Mouse (Mus musculus) testis, adult 2 months (tissue): ENCODE results near the gene Sf3b1. TPM values are rescaled to one million over a fixed set of nuclear protein-coding genes. Genes with fewer than 3 reads are reported as not detected.
A peak's percentile ranks its signal among the peaks of the same experiment; 100 is the strongest.

Experiments
- H3K27ac ChIP-seq: fragments of 200-500 bp; 2 replicates; pipeline ENCODE4 v1.5.1; 2012; ENCODE audit warnings: low read depth, low read length; ENCODE audit not compliant: control insufficient read depth, insufficient read depth
- H3K27me3 ChIP-seq: fragments of 200-500 bp; 2 replicates; pipeline ENCODE4 v1.6.1; 2012; ENCODE audit warnings: mild to moderate bottlenecking, low read length, moderate library complexity; ENCODE audit not compliant: control insufficient read depth, insufficient read depth
- H3K36me3 ChIP-seq: fragments of 200-500 bp; 2 replicates; pipeline ENCODE4 v1.6.1; 2012; ENCODE audit warnings: mild to moderate bottlenecking, low read length; ENCODE audit not compliant: control insufficient read depth, insufficient read depth
- H3K4me1 ChIP-seq: fragments of 200-500 bp; 2 replicates; pipeline ENCODE4 v1.6.1; 2012; ENCODE audit warnings: low read length; ENCODE audit not compliant: control insufficient read depth, insufficient read depth
- H3K4me3 ChIP-seq: fragments of 200-500 bp; 2 replicates; pipeline ENCODE4 v1.5.1; 2012; ENCODE audit warnings: low read depth, mild to moderate bottlenecking, low read length, moderate library complexity, mixed read lengths; ENCODE audit not compliant: control insufficient read depth
- CTCF ChIP-seq: fragments of 200-500 bp; IDR thresholded peaks from 2 replicates; pipeline ENCODE4 v1.5.1; 2012; ENCODE audit warnings: low read depth, mild to moderate bottlenecking, inconsistent platforms, low read length, moderate library complexity; ENCODE audit not compliant: control insufficient read depth, insufficient read depth, insufficient replicate concordance
- POLR2A ChIP-seq: fragments of 200-500 bp; IDR thresholded peaks from 2 replicates; pipeline ENCODE4 v1.6.1; 2012; ENCODE audit warnings: low read depth, mild to moderate bottlenecking, inconsistent platforms, low read length, moderate library complexity; ENCODE audit not compliant: control insufficient read depth
- polyA plus RNA-seq: library from polyadenylated mRNA; depleted of rRNA; stranded (reverse); fragments of >200 nt; gene quantifications from 2 replicates; pipeline ENCODE4 v1.2.3, GENCODE M21; 2012

The Sf3b1 gene
- polyA plus RNA-seq, 1 experiment: 27.6 TPM

GRCm38 (mm10) chr1:55042246-55042645 lies 15.0 kb upstream of the Sf3b1 start:
- H3K4me1 ChIP-seq: no peaks in the 10 kb centered on the region
- no peak overlapping the region for H3K27ac ChIP-seq
- TF ChIP-seq CTCF: no peak
- TF ChIP-seq POLR2A: no peak
- no peak overlapping the region for H3K4me3 ChIP-seq
- no peaks in the 10 kb centered on the region for H3K27me3 ChIP-seq
- no peaks in the 10 kb centered on the region for H3K36me3 ChIP-seq

- Histone ChIP-seq H3K36me3 (no peaks in the 10 kb centered on the region), H3K4me1 (no peaks in the 10 kb centered on the region), H3K4me3 (no peak overlapping the region), H3K27me3 (no peaks in the 10 kb centered on the region), H3K27ac (no peak overlapping the region)
- TF ChIP-seq CTCF (no peak), POLR2A (no peak)
Measured at GRCm38 (mm10) chr1:55041691-55042090, 14.4 kb upstream of the Sf3b1 start.

GRCm38 (mm10) chr1:55039944-55040343 lies 12.7 kb upstream of the Sf3b1 start:
- TF ChIP-seq CTCF: no peak
- TF ChIP-seq POLR2A: no peak
- no peak overlapping the region for H3K27ac ChIP-seq

GRCm38 (mm10) chr1:55031026-55031779 lies 3.9 kb upstream of the Sf3b1 start:
- TF ChIP-seq CTCF: no peak
- no peak for TF ChIP-seq POLR2A
- Histone ChIP-seq H3K27ac (peak overlapping the region; percentile 21; the same call in 1 of the 2 replicates), H3K4me1 (no peaks in the 10 kb centered on the region; the same call in 1 of the 2 replicates), H3K36me3 (no peaks in the 10 kb centered on the region), H3K4me3 (no peak overlapping the region), H3K27me3 (no peaks in the 10 kb centered on the region)

More at GRCm38 (mm10) chr1:55039944-55040343, 12.7 kb upstream of the Sf3b1 start:
- H3K36me3 ChIP-seq: no peaks in the 10 kb centered on the region
- no peak overlapping the region for H3K4me3 ChIP-seq
- H3K4me1 ChIP-seq: no peaks in the 10 kb centered on the region
- H3K27me3 ChIP-seq: no peaks in the 10 kb centered on the region

GRCm38 (mm10) chr1:55029446-55029845 lies 2.2 kb upstream of the Sf3b1 start:
- no peaks in the 10 kb centered on the region for H3K27me3 ChIP-seq
- no peak for TF ChIP-seq POLR2A
- no peak for TF ChIP-seq CTCF
- H3K27ac ChIP-seq: no peak overlapping the region
- no peaks in the 10 kb centered on the region; the same call in 1 of the 2 replicates for H3K4me1 ChIP-seq
- peak overlapping the region; percentile 3; the same call in 1 of the 2 replicates for H3K4me3 ChIP-seq
- no peaks in the 10 kb centered on the region for H3K36me3 ChIP-seq

- peak overlapping the region; percentile 35 for H3K4me3 ChIP-seq
- H3K4me1 ChIP-seq: no peaks in the 10 kb centered on the region; the same call in 1 of the 2 replicates
- H3K27ac ChIP-seq: peak overlapping the region; percentile 32
- TF ChIP-seq POLR2A: no peak
- TF ChIP-seq CTCF: no peak
- H3K27me3 ChIP-seq: no peaks in the 10 kb centered on the region
- H3K36me3 ChIP-seq: no peaks in the 10 kb centered on the region
Measured at GRCm38 (mm10) chr1:55028512-55029249, 1.4 kb upstream of the Sf3b1 start.

GRCm38 (mm10) chr1:55027966-55028365 lies 685 bp upstream of the Sf3b1 start:
- Histone ChIP-seq H3K4me3 (peak overlapping the region; percentile 98), H3K27ac (no peak overlapping the region; the same call in 1 of the 2 replicates), H3K4me1 (no peaks in the 10 kb centered on the region; the same call in 1 of the 2 replicates), H3K36me3 (no peaks in the 10 kb centered on the region), H3K27me3 (no peaks in the 10 kb centered on the region)
- TF ChIP-seq POLR2A (no peak), CTCF (no peak)
